Mouse (Mus musculus): ENCODE results near the gene Ybx1. TPM values are rescaled to one million over a fixed set of nuclear protein-coding genes. Genes with fewer than 3 reads are reported as not detected.

The Ybx1 gene
- 170 and 207 TPM in 2 replicates for polyA plus RNA-seq (2015; fragmentation: Nextera tagmentation; extraction: Ambion mirVana)

GRCm38 (mm10) chr4:119294415-119295133 is at the start of gene Ybx1:
TSS of gene Ybx1 (minus strand) at chr4:119294604.
- ATAC-seq (peak; percentile 99), DNase-seq (peak; percentile 99)
- Histone ChIP-seq H3K4me3 (ENCODE audit: low read depth, low read length) (peak within 1 kb of the TSS; percentile 88), H3K27ac (ENCODE audit: low read depth) (peak within 1 kb of the TSS; percentile 81), H3K9ac (replicated peaks) (peak within 1 kb of the TSS; percentile 85), H3K4me2 (ENCODE audit: low read depth, low read length) (peak within 1 kb of the TSS; percentile 97), H3K27me3 (ENCODE audit: insufficient read depth, low read length) (no peaks in the 10 kb centered on the region), H3K36me3 (replicated peaks; ENCODE audit: insufficient read depth, low read length) (peaks cover 6% of the 10 kb centered on the region), H3K9me3 (ENCODE audit: low read length) (no peaks in the 10 kb centered on the region), H3K4me1 (ENCODE audit: insufficient read depth) (peaks cover 15% of the 10 kb centered on the region)
- WGBS (ENCODE audit: insufficient replicate concordance): under 1% methylated on average over 56 of the region's 61 CpGs
- TF ChIP-seq EP300 (IDR thresholded peaks at IDR 0.05; ENCODE audit: low read depth) (peak; percentile 26; the same call in 1 of the 2 replicates), CTCF (IDR thresholded peaks at IDR 0.05; ENCODE audit: low read depth) (no peak)

- Histone ChIP-seq H3K9me3 (ENCODE audit: low read length) (no peaks in the 10 kb centered on the region), H3K4me3 (ENCODE audit: low read depth, low read length) (no peak overlapping the region), H3K27me3 (ENCODE audit: insufficient read depth, low read length) (no peaks in the 10 kb centered on the region), H3K4me1 (ENCODE audit: insufficient read depth) (no peaks in the 10 kb centered on the region), H3K36me3 (replicated peaks; ENCODE audit: insufficient read depth, low read length) (no peaks in the 10 kb centered on the region), H3K4me2 (ENCODE audit: low read depth, low read length) (peak overlapping the region; percentile 49; the same call in 1 of the 2 replicates), H3K27ac (ENCODE audit: low read depth) (peak overlapping the region; percentile 69; the same call in 1 of the 2 replicates), H3K9ac (replicated peaks) (no peak overlapping the region)
- peak; percentile 69 for DNase-seq
- 5% methylated on average over 10 of the region's 10 CpGs for WGBS (ENCODE audit: insufficient replicate concordance)
- ATAC-seq: peak; percentile 80
- TF ChIP-seq EP300 (IDR thresholded peaks at IDR 0.05; ENCODE audit: low read depth) (no peak), CTCF (IDR thresholded peaks at IDR 0.05; ENCODE audit: low read depth) (peak; percentile 88)
Measured at GRCm38 (mm10) chr4:119338861-119339361, 44.5 kb upstream of the Ybx1 start.

- Histone ChIP-seq H3K9ac (replicated peaks) (no peak overlapping the region), H3K9me3 (ENCODE audit: low read length) (no peaks in the 10 kb centered on the region), H3K4me2 (ENCODE audit: low read depth, low read length) (peak overlapping the region; percentile 49; the same call in 1 of the 2 replicates), H3K4me1 (ENCODE audit: insufficient read depth) (no peaks in the 10 kb centered on the region), H3K4me3 (ENCODE audit: low read depth, low read length) (no peak overlapping the region), H3K27me3 (ENCODE audit: insufficient read depth, low read length) (no peaks in the 10 kb centered on the region), H3K36me3 (replicated peaks; ENCODE audit: insufficient read depth, low read length) (no peaks in the 10 kb centered on the region), H3K27ac (ENCODE audit: low read depth) (peak overlapping the region; percentile 69)
- DNase-seq (peak; percentile 35), ATAC-seq (peak; percentile 82)
- TF ChIP-seq EP300 (IDR thresholded peaks at IDR 0.05; ENCODE audit: low read depth) (no peak), CTCF (IDR thresholded peaks at IDR 0.05; ENCODE audit: low read depth) (no peak)
- WGBS (ENCODE audit: insufficient replicate concordance): 72% methylated on average over 4 of the region's 4 CpGs
Measured at GRCm38 (mm10) chr4:119338422-119338821, 44.0 kb upstream of the Ybx1 start.

GRCm38 (mm10) chr4:119333487-119333886 is 39.1 kb upstream of the Ybx1 start:
- Histone ChIP-seq H3K4me3 (ENCODE audit: low read depth, low read length) (no peak overlapping the region), H3K36me3 (replicated peaks; ENCODE audit: insufficient read depth, low read length) (no peaks in the 10 kb centered on the region), H3K4me1 (ENCODE audit: insufficient read depth) (no peaks in the 10 kb centered on the region), H3K9ac (replicated peaks) (no peak overlapping the region), H3K9me3 (ENCODE audit: low read length) (no peaks in the 10 kb centered on the region), H3K27ac (ENCODE audit: low read depth) (no peak overlapping the region), H3K4me2 (ENCODE audit: low read depth, low read length) (no peak overlapping the region), H3K27me3 (ENCODE audit: insufficient read depth, low read length) (no peaks in the 10 kb centered on the region)
- TF ChIP-seq EP300 (IDR thresholded peaks at IDR 0.05; ENCODE audit: low read depth): no peak
- TF ChIP-seq CTCF (IDR thresholded peaks at IDR 0.05; ENCODE audit: low read depth): no peak
- ATAC-seq (no peak), DNase-seq (no peak)
- WGBS (ENCODE audit: insufficient replicate concordance): 78% methylated on average over 6 of the region's 6 CpGs

GRCm38 (mm10) chr4:119320896-119321550 is 26.6 kb upstream of the Ybx1 start:
- DNase-seq: no peak
- peaks cover 7% of the 10 kb centered on the region for H3K4me1 ChIP-seq (ENCODE audit: insufficient read depth)
- 40% methylated on average over 10 of the region's 10 CpGs for WGBS (ENCODE audit: insufficient replicate concordance)
- H3K4me2 ChIP-seq (ENCODE audit: low read depth, low read length): peak overlapping the region; percentile 81
- peak; percentile 12 for ATAC-seq
- peak overlapping the region; percentile 72 for H3K4me3 ChIP-seq (ENCODE audit: low read depth, low read length)
- no peak for TF ChIP-seq CTCF (IDR thresholded peaks at IDR 0.05; ENCODE audit: low read depth)
- no peak for TF ChIP-seq EP300 (IDR thresholded peaks at IDR 0.05; ENCODE audit: low read depth)
- H3K27ac ChIP-seq (ENCODE audit: low read depth): peak overlapping the region; percentile 46
- H3K27me3 ChIP-seq (ENCODE audit: insufficient read depth, low read length): no peaks in the 10 kb centered on the region
- peaks cover 24% of the 10 kb centered on the region for H3K36me3 ChIP-seq (replicated peaks; ENCODE audit: insufficient read depth, low read length)
- H3K9me3 ChIP-seq (ENCODE audit: low read length): no peaks in the 10 kb centered on the region
- peak overlapping the region; percentile 31; the same call in 1 of the 2 replicates for H3K9ac ChIP-seq (replicated peaks)
